Mouse (Mus musculus) thymus, postnatal 4 days (tissue): ENCODE results near the gene Kcnq4.
A peak's percentile ranks its signal among the peaks of the same experiment; 100 is the strongest.

Experiments used
- DNase-seq: peaks from one replicate; pipeline ENCODE4 v3.0.0; 2021

The Kcnq4 gene

DNA sequence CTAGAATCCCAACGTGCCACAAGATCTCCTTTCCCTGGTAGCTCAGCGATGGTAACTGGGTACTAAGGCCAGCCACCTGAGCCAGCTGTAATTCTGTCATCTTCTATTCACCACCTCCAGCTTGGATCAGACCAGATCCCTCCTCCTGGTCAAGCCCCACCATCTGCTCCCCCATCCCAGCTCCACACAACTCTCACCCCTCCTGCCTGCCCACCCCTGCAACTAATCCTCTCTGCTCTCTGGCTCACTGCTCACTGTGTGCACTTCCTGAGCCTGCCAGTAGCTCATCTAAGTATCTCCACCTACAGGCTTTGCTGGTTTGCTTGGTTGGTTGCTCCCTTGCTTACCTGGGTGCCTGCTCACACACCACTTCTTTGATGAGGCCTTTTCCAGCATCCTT lies 26.8 kb downstream of the Kcnq4 start:
- DNase-seq, result no peak

DNA sequence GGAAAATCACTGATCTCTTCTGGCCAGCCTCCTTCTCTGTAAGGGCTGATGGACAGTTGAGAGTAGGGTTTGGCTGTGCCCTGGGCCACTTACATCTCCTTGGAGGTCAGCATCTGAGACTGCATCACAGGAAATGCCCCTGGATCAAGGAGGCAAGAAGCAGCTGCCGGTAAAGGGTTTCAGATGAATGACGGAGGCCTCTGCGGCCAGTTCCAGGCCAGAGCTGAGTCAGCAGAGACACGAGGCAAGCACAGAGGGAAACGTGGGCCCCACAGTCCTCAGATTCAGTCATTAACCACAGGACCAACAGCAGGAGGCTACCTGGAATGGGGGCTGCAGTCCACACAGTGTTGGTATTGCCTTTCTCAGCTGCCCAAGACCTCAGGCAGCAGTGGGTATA lies 29.3 kb downstream of the Kcnq4 start:
- DNase-seq, result no peak

DNA sequence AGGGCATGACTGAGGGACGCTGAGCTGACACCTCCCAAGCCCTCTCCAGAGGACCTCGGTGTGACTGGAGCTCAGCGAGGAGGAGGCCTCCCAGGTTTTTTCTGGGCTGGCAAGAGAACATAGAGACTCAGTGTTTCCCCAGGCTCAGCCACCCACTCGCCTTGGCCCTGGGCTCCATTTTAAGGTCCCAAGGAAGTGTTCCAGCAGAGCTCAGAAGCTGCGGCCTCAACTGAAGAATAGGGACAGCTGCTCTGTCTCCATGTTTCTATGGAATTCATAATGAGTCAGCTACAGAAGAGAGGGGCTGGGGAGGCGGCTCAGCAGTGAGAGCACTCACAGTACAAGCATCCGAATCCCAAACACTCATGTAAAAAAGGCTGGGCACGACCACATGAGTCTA lies 30.8 kb downstream of the Kcnq4 start:
- DNase-seq, result no peak

DNA sequence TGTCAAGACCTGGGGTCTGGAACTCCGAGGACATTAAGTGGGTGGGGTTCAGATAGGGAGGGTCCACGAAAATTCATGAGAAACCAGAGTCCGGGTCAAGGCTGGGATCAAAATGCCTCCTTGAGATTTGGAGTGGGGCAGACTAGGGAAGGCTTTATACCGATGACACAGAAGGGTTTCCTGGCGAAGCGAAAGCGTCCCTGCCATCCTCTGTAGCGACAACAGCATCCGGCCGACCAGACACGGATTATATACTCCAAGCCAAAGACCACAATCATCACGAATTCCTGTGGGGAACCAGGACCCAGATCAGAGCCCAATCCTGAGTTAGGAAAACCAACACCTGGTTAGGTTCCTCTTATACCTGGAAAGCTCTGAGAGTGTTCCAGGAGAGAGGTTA lies 31.6 kb downstream of the Kcnq4 start:
- DNase-seq, result no peak

DNA sequence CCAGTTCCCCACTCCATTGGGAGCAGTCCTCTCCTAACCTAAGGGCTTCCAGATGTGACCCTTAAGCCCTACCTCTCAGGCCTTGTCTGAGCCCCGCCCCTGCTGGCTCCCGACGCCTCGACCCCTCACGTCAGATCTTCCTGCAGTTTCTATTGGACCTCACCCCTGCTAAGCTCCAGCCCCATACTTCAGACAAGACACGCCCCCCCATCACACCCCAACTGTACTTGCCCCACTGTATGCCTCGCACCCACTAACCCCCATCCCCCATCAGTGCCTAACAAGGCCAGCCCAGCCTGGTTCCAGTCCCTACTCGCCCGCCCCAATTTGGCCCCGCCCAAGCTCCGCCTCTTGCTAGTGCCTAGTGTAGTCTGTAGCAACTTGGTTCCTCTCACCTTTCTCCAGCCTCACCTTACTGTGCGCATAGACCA lies 32.3 kb downstream of the Kcnq4 start:
- peak; percentile 68 for DNase-seq

DNA sequence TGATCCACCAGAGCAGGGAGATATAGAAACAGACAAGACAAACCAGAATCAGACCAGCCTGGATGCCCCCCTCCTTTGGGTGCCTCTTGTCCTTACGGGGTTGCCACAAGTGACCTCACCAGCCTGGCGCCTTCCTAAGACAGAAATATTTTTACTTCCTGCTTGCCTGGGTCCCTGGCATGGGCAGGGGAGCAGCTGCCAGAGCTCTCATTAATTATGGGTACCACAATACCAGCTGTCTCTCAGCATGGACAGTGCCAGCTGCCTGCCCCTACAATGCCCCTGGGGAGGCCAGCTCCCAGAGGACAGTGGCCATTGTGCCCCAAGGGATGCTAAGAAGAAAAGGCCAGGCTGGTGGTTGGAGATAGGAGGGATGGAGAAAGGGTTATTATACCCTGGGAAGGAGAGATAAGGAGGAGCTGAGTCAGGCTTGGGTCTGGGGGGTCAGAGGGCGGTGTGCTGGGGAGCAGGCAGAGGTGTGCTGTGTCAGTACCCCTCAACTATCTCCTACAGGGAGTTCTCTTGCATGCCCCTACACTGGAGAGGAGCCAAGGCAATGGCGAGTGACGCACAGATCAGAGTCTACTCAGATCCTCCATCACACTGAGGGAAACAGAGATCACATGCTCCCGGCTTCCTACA lies 34.4 kb downstream of the Kcnq4 start:
- no peak for DNase-seq

DNA sequence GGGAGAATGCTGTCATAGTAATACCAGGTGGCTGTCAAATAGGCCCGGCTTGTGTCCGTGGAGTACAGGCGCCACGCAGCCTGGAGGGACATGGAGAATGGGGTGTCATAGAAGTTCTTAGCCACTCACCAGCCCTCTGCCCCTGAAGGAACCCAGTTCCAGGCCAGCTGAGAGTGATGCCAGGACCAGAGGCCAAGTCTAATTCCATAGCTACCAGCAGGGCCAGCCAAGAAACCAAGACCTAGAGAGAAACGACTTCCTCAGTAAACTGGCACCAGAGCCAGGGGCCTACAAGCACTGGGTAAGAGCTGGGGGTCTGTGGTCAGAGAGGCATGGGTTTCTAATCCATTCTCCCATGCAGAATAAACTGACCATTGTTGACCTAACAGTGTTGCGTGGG lies 35.4 kb downstream of the Kcnq4 start:
- DNase-seq, result no peak

DNA sequence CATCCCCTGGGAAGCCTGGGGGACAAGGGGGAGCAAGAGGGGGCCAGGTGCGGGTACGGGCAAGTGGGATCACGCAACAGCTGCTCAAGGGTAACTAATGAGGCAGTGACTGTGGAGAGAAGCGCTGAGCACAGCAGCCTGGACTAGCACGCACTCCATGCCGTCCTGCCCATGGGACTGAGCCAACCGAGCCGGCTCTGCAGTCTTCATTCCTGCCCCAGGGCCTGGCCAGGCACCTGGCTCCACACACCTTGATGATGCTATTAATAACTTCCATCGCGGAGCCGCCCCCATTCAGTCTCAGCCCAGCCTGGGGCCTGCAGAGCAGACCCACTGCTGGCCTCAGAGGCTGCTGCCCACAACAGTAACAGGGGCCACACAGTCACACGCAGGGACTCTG lies 36.2 kb downstream of the Kcnq4 start:
- DNase-seq, result no peak

DNA sequence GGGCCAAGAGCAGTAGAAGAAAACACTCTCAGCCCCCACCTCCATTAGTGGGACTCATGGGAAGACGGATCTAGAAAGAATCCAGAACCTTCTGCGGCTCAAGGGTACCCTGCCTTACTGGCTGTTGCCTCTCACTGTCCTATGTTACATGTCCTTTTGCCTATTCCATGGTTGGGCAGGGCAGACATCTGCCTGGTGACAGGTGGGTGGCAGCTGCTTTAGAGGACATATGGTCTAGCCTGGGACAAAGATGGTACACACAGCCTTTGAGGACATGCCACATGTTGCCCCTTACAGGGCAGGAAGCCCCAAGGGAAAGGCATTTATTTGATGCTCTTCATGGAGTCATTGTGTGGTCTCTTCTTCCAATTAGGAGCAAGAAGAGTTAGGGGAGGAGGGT lies 45.9 kb downstream of the Kcnq4 start:
- no peak for DNase-seq

DNA sequence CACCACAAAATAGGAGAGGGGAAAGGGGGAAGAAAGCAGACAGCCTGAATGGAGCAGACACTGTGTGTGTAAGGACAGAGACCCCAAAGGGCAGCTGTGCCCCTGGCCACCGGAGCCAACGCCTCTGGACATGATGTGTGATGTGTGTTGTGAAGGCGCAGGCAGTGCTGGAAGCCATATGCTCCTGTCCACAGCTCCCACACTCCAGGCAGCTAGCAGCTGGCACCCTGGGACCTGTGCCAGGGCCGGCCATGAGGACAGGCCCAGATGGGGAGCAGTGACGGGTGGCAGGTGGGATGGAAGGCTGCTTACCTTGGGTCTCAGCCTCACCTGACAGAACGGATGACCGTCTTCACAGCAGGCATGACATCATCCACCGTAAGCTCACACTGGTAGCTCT lies 46.4 kb downstream of the Kcnq4 start:
- DNase-seq, result no peak

DNA sequence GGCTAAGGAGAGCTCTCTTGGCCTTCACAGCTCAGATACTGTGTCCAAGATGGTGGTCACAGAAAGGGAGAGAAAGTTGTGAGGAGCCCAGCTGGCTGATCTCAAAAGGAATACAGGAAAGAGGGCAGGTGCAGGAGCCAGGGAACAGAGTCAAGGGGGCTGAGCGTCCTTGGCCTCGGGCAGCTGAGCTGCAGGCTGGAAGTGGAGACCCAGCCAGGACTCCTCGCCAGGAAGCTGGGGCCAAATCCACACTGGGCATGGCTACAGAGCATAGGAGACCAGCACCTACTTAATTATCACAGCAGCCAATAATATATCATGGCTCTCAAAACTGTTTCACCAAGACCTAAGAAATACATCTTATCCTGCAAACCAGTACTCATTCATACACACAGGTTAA lies 47.2 kb downstream of the Kcnq4 start:
- DNase-seq, result no peak

DNA sequence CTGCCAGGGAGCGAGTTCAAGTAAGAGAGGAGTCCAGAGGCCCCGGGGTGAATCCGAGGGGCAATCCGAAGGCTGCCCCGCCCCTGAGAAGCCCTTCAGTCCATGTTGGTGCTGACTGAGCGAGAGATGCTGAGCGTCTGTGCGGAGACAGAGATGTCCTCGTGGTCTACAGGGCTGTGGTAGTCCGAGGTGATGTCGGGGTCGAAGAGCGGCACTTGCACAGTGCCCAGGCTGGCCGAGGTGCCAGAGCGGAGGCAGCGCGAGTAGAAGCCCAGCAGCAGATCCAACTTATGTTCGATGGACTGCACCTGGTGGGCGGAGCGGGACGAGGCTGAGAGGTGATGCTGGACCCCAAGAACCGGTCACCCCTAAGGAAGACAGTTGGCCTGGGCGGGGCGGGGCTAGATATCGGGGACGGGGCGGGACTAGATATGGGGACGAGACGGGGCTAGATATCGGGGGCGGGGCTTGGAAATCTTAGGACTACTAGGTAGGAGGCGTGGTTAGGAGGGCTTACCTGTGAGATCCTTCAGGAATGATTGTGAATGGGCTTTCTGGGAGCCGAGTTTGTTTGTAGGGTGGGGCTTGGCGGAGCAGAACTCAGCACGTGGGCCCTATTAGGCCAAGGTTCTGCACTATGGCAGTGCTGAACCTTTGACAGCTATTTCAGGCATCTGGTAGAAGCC lies 50.5 kb downstream of the Kcnq4 start:
- no peak for DNase-seq

DNA sequence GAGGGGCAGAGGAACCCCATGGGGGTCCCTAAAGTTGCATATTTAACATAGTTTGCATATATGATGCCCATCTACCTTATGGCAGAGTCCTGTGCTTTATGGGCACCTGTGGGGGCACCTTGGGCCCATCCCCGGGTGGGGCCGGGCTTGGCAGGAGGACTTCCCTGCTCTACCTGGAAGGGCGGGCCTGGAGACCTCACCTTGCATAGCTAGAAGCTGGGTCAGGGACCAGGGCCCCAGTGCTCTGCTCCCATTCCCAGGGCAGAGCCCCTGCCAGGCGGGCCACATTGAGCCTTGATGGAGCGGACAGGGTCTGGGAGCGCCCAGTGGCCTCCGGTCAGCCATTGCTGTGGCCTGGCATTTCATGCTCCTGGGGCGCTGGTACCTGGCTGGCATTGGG lies 51.1 kb downstream of the Kcnq4 start:
- DNase-seq, result no peak

DNA sequence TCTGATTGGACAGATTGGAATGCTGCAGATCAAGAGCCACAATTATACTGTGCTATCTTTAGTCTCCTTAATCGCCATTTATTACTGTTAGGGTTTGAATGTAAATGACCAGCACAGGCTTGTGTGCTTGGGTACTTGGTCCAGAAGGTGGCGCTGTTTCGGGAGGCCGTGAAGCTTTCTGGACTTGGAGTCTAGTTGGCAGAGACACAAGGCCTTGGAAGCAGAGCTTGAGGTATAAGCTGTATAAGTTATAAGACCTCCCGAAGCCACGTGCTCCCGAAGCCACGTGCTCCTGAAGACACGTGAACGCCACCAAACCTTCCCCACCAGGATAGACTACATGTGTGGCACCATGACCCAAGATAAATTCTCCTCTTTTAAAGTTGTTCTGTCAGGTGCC lies 55.7 kb downstream of the Kcnq4 start:
- peak; percentile 62 for DNase-seq

DNA sequence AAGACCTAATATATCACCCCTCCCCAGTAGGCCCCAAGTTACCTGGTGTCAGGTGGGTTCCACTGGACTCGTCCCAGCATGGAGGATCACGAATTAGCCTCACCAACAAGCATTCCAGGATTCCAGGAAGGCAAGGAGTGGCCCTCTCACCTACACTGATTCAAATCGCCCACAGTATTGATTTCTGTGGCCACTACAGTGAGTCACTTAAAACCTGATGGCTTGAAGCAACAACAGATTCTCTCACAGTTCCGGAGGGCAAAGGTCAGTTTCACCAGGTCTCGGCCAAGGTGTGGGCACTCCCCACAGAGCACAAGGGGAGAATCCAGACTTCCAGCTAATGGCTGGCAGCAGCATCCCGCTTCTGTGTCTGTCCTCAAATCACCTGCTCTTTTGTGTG lies 59.1 kb downstream of the Kcnq4 start:
- DNase-seq, result no peak

DNA sequence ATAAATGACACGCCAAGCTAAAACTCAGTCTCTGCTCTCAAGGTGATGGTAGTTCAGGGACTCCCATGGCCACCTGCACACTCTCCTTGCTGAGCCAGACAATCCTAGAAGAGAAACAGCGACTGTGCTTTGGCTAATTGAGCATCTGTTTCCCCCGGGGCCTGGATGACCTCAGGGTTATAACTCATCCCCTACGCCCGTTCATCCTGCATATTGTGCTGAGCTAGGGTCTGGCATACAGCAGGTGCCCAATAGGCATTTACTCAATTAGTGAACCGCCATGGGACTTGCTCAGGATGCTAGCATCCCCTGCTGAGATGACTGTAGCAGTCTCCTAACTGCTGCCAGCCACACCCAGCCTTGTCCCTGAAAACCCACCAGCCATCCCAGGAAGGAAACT lies 61.1 kb downstream of the Kcnq4 start:
- no peak for DNase-seq

DNA sequence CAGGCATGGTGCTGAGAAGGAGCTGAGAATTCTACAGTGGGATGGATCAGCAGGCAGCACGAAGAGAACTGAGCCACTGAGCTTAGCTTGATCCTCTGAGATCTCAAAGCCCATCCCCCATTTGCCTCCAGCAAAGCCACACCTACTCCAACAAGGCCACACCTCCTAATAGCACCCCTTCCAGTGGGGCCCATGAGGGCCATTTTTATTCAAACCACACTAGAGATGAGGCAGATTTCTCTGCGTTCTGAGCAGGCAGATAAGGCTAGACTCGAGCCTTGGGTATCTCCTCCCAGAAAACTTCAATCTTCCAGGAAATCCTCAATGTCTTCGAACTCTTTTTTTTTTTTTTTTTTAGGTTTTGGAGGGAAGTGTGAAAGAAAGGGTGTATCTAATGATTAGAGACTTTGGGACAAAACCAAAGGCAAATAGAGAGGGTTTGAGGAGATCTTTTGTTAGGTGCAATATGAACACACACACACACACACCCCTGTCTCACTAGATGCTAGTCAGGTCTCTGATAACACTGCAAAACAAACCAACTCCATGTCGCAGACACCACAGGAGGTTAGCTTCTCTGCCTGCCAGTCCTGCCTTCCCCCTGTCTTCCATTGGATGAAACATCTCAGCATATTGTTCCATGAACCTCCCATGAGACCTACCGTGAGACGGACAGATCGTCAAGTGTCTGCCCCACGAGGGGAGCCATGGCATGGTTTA lies 65.0 kb downstream of the Kcnq4 start:
- no peak for DNase-seq

DNA sequence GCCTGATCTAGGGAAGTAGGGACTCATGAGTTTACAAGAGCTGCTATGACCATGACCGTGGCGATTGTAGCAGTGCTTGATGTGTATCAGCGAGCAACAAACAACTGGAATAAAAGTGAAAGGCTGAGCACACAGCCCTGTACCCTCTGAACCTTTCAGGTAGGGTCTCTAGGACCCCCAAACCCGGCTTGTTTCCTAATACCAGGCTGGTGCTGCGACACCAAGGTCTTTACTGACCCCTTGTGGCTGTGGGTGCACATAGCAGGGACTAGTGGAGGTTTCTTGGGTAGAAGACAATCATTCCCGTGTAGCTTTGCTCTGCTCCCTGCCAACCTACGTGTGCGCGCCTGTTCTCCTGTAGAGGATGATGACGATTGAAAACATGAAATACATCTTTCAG lies 66.2 kb downstream of the Kcnq4 start:
- DNase-seq, result peak; percentile 77

DNA sequence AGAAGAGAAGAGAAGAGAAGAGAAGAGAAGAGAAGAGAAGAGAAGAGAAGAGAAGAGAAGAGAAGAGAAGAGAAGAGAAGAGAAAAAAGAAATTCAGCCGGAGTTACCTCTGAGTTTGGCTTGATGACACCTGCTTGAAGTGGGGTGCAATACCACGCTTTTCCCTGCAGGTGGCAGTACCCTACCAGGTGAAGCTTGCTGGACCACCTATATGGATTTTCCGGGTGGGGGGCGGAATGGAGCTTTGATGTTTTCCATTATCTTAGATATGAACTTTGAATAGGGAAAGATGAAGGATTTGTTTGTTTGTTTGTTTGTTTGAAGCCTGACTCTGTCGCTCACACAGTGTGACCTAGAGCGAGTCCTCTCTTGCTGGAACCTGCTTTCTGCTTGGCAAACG lies 67.5 kb downstream of the Kcnq4 start:
- DNase-seq, result peak; percentile 60

DNA sequence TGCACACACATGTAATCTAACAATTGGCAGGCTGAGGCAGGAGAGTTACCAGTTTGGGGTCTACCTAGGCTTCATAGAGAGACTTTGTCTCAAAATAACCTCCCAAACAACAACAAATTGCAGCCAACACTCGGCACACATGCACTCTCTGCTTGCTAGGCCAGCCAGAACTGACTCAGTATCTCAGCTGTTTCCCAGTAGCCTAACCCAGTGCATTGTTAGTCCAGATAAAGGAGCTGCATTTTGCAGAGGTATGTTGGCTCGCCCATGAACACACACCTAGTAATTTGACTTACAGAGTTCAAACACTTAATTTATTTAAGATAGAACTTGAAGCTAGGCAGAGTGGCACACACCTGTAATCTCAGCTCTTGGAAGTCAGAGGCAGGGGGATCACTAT lies 72.8 kb downstream of the Kcnq4 start:
- DNase-seq, result no peak

DNA sequence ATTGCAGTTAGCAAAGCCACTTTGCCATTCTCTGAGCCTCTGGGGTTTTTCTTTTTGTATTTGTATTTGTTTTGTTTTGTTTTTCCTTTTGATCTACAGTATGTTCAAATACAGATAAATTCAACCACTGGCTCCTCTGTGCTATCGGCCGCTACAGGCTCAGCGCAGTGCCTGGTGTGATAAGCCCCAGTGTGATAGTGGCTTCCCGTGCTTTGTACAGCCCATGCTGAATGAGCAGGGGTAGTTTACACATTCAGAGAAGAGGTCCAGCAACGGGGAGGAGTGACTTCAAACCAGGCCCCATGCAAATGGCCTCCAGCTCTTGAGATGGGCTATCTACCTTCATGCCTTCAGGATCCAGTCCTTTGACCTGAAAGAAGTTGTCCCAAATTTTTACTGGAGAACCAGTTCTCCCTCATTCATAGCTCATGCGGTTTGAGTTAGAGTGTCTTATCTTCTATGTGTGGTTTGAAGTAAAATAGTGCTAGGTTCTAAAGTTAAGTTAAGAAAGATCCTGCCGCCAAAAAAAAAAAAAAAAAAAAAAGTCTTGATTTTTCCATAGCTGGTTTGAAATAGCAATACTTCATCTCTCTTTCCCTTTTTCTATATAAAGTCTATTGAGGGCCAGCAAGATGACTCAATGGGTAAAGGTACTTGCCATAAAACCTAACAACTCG lies 73.5 kb downstream of the Kcnq4 start:
- DNase-seq, result no peak

DNA sequence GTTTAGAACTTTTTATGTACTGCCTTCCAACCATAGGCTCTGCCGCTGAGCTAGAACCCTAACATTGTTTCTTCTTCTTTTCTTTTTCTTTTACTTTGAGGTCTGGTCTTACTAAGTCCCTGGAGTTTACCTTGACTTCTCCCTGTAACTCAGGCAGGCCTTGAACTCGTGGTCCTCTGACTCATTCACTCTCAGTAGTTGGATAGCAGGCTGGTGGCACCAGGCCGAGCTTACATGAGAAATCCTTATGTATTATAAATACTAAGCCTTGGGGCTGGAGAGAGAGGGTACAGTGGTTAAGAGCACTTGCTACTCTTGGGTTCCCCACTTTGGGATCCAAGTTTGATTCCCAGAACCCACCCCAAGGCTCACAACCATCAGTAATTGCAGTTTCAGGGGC lies 74.8 kb downstream of the Kcnq4 start:
- no peak for DNase-seq

DNA sequence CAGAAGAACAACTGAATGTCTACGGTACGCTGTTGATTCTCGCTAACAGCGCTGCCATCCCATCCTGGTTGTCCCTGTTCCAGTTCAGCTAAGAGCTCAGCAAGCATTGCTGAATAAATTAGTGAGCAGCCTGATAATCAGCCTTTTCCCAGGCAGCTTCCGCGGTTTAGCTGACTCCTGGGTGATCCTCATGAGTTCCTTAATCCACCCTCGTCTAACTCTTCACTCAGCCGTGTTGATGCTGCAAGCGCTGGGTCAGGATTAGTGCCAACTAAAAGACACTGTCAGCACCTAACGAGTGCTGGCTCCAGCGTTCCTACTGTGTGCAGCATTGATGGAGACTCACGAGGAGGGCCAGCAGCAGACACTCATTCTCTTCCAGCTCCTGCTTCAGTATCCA lies 77.4 kb downstream of the Kcnq4 start:
- DNase-seq, result no peak

DNA sequence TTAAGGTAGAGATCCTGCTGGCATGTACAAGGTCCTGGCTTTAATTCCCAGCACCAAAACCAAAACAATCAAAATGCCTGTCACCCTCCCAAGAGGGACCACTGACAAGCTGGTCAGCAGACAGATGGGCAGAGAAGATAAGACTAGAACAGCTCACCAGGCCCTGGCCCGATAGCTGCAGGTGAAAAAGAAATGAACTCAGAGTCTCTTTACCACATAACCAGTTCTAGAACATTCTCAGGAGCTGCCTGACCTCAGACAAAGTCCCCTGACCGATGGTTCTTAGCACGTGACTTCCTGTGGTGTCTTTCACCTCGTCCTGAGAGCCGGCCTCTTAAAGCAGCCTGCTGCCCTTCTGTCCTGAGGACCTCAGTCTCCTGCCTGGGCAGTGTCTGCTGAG lies 78.8 kb downstream of the Kcnq4 start:
- no peak for DNase-seq
